Mouse (Mus musculus): Measurements from ENCODE around the gene Ncbp2.

Ncbp2 gene

GRCm38 (mm10) chr16:32010330-32010729 is 62.0 kb downstream of the Ncbp2 start:
- DNase-seq, result no peak
